Mouse (Mus musculus): ENCODE results near the gene Ifitm2. TPM values are rescaled to one million over a fixed set of nuclear protein-coding genes. Genes with fewer than 3 reads are reported as not detected.

Ifitm2 gene
- 31.7 and 35.3 TPM in 2 replicates for polyA plus RNA-seq (2012; rRNA removed)

- no peak within 1 kb of the TSS for H3K4me3 ChIP-seq (replicated peaks; ENCODE audit: insufficient read depth, low read depth, low read length)
- TF ChIP-seq CTCF (IDR thresholded peaks at IDR 0.05; ENCODE audit: borderline replicate concordance, insufficient read depth, low read depth, low read length) (no peak), POLR2A (IDR thresholded peaks at IDR 0.05; ENCODE audit: borderline replicate concordance, insufficient read depth, low read length) (no peak)
- H3K27me3 ChIP-seq (ENCODE audit: control insufficient read depth, insufficient read depth, low read length), result no peaks in the 10 kb centered on the region
- H3K27ac ChIP-seq (ENCODE audit: insufficient read depth, low read length), result no peak within 1 kb of the TSS; the same call in 1 of the 2 replicates
- DNase-seq, result no peak
- H3K4me1 ChIP-seq (ENCODE audit: control insufficient read depth, insufficient read depth, low read length), result no peaks in the 10 kb centered on the region
- 17% methylated on average over 11 of the region's 11 CpGs for WGBS
These were observed at the start of gene Ifitm2, which contains the start of gene Gm45717 for GRCm38 (mm10) chr7:140955758-140956555. Gene Ifitm2 (minus strand): TSS chr7:140955987. Gene Gm45717 (minus strand): TSS chr7:140955937.

GRCm38 (mm10) chr7:141003248-141004010 is 47.6 kb upstream of the Ifitm2 start:
- Histone ChIP-seq H3K27ac (ENCODE audit: insufficient read depth, low read length) (no peak overlapping the region), H3K4me3 (replicated peaks; ENCODE audit: insufficient read depth, low read depth, low read length) (no peak overlapping the region), H3K4me1 (ENCODE audit: control insufficient read depth, insufficient read depth, low read length) (no peaks in the 10 kb centered on the region), H3K27me3 (ENCODE audit: control insufficient read depth, insufficient read depth, low read length) (no peaks in the 10 kb centered on the region)
- TF ChIP-seq CTCF (IDR thresholded peaks at IDR 0.05; ENCODE audit: borderline replicate concordance, insufficient read depth, low read depth, low read length) (no peak), POLR2A (IDR thresholded peaks at IDR 0.05; ENCODE audit: borderline replicate concordance, insufficient read depth, low read length) (no peak)
- WGBS, result 81% methylated on average over 5 of the region's 5 CpGs
- DNase-seq, result no peak

GRCm38 (mm10) chr7:141000881-141001708 is 45.3 kb upstream of the Ifitm2 start:
- H3K27ac ChIP-seq (ENCODE audit: insufficient read depth, low read length), result no peak overlapping the region
- no peak overlapping the region for H3K4me3 ChIP-seq (replicated peaks; ENCODE audit: insufficient read depth, low read depth, low read length)
- no peak for DNase-seq
- WGBS, result 65% methylated on average over 15 of the region's 15 CpGs
- TF ChIP-seq POLR2A (IDR thresholded peaks at IDR 0.05; ENCODE audit: borderline replicate concordance, insufficient read depth, low read length) (no peak), CTCF (IDR thresholded peaks at IDR 0.05; ENCODE audit: borderline replicate concordance, insufficient read depth, low read depth, low read length) (no peak)
- H3K4me1 ChIP-seq (ENCODE audit: control insufficient read depth, insufficient read depth, low read length), result no peaks in the 10 kb centered on the region
- no peaks in the 10 kb centered on the region for H3K27me3 ChIP-seq (ENCODE audit: control insufficient read depth, insufficient read depth, low read length)

- H3K4me3 ChIP-seq (replicated peaks; ENCODE audit: insufficient read depth, low read depth, low read length), result no peak overlapping the region
- no peak for DNase-seq
- 83% methylated on average over 11 of the region's 11 CpGs for WGBS
- no peaks in the 10 kb centered on the region for H3K4me1 ChIP-seq (ENCODE audit: control insufficient read depth, insufficient read depth, low read length)
- TF ChIP-seq CTCF (IDR thresholded peaks at IDR 0.05; ENCODE audit: borderline replicate concordance, insufficient read depth, low read depth, low read length) (no peak), POLR2A (IDR thresholded peaks at IDR 0.05; ENCODE audit: borderline replicate concordance, insufficient read depth, low read length) (no peak)
- H3K27me3 ChIP-seq (ENCODE audit: control insufficient read depth, insufficient read depth, low read length), result no peaks in the 10 kb centered on the region
- H3K27ac ChIP-seq (ENCODE audit: insufficient read depth, low read length), result no peak overlapping the region
These were observed 43.3 kb upstream of the Ifitm2 start for GRCm38 (mm10) chr7:140998853-140999700.

GRCm38 (mm10) chr7:140997817-140998216 is 42.0 kb upstream of the Ifitm2 start:
- TF ChIP-seq POLR2A (IDR thresholded peaks at IDR 0.05; ENCODE audit: borderline replicate concordance, insufficient read depth, low read length) (no peak), CTCF (IDR thresholded peaks at IDR 0.05; ENCODE audit: borderline replicate concordance, insufficient read depth, low read depth, low read length) (no peak)
- Histone ChIP-seq H3K4me1 (ENCODE audit: control insufficient read depth, insufficient read depth, low read length) (no peaks in the 10 kb centered on the region), H3K27me3 (ENCODE audit: control insufficient read depth, insufficient read depth, low read length) (no peaks in the 10 kb centered on the region), H3K4me3 (replicated peaks; ENCODE audit: insufficient read depth, low read depth, low read length) (no peak overlapping the region), H3K27ac (ENCODE audit: insufficient read depth, low read length) (no peak overlapping the region)
- DNase-seq, result no peak
- 56% methylated on average over 1 of the region's 1 CpGs for WGBS

GRCm38 (mm10) chr7:140991117-140991689 is 35.4 kb upstream of the Ifitm2 start:
- 89% methylated on average over 14 of the region's 14 CpGs for WGBS
- TF ChIP-seq CTCF (IDR thresholded peaks at IDR 0.05; ENCODE audit: borderline replicate concordance, insufficient read depth, low read depth, low read length) (no peak), POLR2A (IDR thresholded peaks at IDR 0.05; ENCODE audit: borderline replicate concordance, insufficient read depth, low read length) (no peak)
- DNase-seq, result no peak
- H3K4me1 ChIP-seq (ENCODE audit: control insufficient read depth, insufficient read depth, low read length), result no peaks in the 10 kb centered on the region
- no peak overlapping the region for H3K27ac ChIP-seq (ENCODE audit: insufficient read depth, low read length)
- no peak overlapping the region for H3K4me3 ChIP-seq (replicated peaks; ENCODE audit: insufficient read depth, low read depth, low read length)
- H3K27me3 ChIP-seq (ENCODE audit: control insufficient read depth, insufficient read depth, low read length), result no peaks in the 10 kb centered on the region
